Mouse (Mus musculus) olfactory bulb, adult 2 months (tissue): Measurements from ENCODE around the gene Vwa7. TPM values are rescaled to one million over a fixed set of nuclear protein-coding genes. Genes with fewer than 3 reads are reported as not detected.
"Not testable (repeated sequence)": the region's sequence is repeated elsewhere in the genome, so short reads cannot be mapped to it uniquely, and the experiment has no call there.

Experiments
- H3K27ac ChIP-seq: fragments of 200-500 bp; 2 replicates; pipeline ENCODE4 v1.5.1; 2012; ENCODE audit warnings: low read depth, low read length; ENCODE audit not compliant: insufficient read depth
- H3K4me1 ChIP-seq: fragments of 200-500 bp; 2 replicates; pipeline ENCODE4 v1.6.1; 2012; ENCODE audit warnings: low read length; ENCODE audit not compliant: control insufficient read depth, insufficient read depth
- H3K4me3 ChIP-seq: fragments of 200-500 bp; 2 replicates; pipeline ENCODE4 v1.5.1; 2012; ENCODE audit warnings: mild to moderate bottlenecking, low read depth, low read length, moderate library complexity; ENCODE audit not compliant: insufficient read depth
- CTCF ChIP-seq: fragments of 200-500 bp; IDR thresholded peaks from 2 replicates; pipeline ENCODE4 v1.5.1; 2012; ENCODE audit warnings: low read depth, mild to moderate bottlenecking, low read length, moderate library complexity; ENCODE audit not compliant: insufficient read depth
- POLR2A ChIP-seq: fragments of 200-500 bp; IDR thresholded peaks from 2 replicates; pipeline ENCODE4 v1.6.1; 2012; ENCODE audit warnings: mild to moderate bottlenecking, low read depth, low read length, moderate library complexity; ENCODE audit not compliant: insufficient read depth
- WGBS: fragments of 180-500 bp; shearing (Covaris S2); methylation state at CpG from one replicate; pipeline ENCODE4 v1.1.7; 2018; 5-methylcytosine and 5-hydroxymethylcytosine counted together
- polyA plus RNA-seq: library from polyadenylated mRNA; stranded (reverse); fragments of >200 nt; gene quantifications from 2 replicates; pipeline ENCODE4 v1.2.4, GENCODE M21; 2012; ENCODE audit warnings: low replicate concordance; ENCODE audit not compliant: missing spikeins, insufficient read depth, insufficient read length

Vwa7 gene
- polyA plus RNA-seq, 1 experiment = not detected

- no peak overlapping the region for H3K27ac ChIP-seq
- TF ChIP-seq CTCF (no peak), POLR2A (no peak)
- no peak overlapping the region for H3K4me3 ChIP-seq
- 82% methylated on average over 7 of the region's 10 CpGs for WGBS
- peaks cover 17% of the 10 kb centered on the region for H3K4me1 ChIP-seq
Observed at GRCm38 (mm10) chr17:35024691-35025488, 8.5 kb downstream of the Vwa7 start.

- Histone ChIP-seq H3K27ac (no peak overlapping the region), H3K4me1 (peaks cover 20% of the 10 kb centered on the region), H3K4me3 (no peak overlapping the region)
- TF ChIP-seq CTCF (no peak), POLR2A (no peak)
- WGBS = 80% methylated on average over 5 of the region's 5 CpGs
Observed at GRCm38 (mm10) chr17:35026206-35026605, 9.8 kb downstream of the Vwa7 start.

- WGBS = 44% methylated on average over 13 of the region's 13 CpGs
- no peak for TF ChIP-seq CTCF
- no peak for TF ChIP-seq POLR2A
- no peak within 1 kb of the TSS for H3K27ac ChIP-seq
Observed at GRCm38 (mm10) chr17:35027277-35028068, 11.1 kb downstream of the Vwa7 start, which contains the start of gene Sapcd1. Gene Sapcd1 (minus strand): TSS chr17:35028016.

GRCm38 (mm10) chr17:35028315-35028714 is 11.9 kb downstream of the Vwa7 start:
- WGBS = 82% methylated on average over 2 of the region's 2 CpGs

More at GRCm38 (mm10) chr17:35027277-35028068, 11.1 kb downstream of the Vwa7 start, which contains the start of gene Sapcd1:
- Histone ChIP-seq H3K4me1 (peaks cover 16% of the 10 kb centered on the region), H3K4me3 (no peak within 1 kb of the TSS)

GRCm38 (mm10) chr17:35029691-35030532 is 13.5 kb downstream of the Vwa7 start:
- TF ChIP-seq POLR2A = no peak
- TF ChIP-seq CTCF = no peak
- 41% methylated on average over 19 of the region's 19 CpGs for WGBS
- no peak overlapping the region for H3K27ac ChIP-seq
- H3K4me1 ChIP-seq = peaks cover 16% of the 10 kb centered on the region
- no peak overlapping the region for H3K4me3 ChIP-seq

More at GRCm38 (mm10) chr17:35028315-35028714, 11.9 kb downstream of the Vwa7 start:
- TF ChIP-seq POLR2A = no peak
- TF ChIP-seq CTCF = no peak
- Histone ChIP-seq H3K4me3 (no peak overlapping the region), H3K27ac (no peak overlapping the region), H3K4me1 (peaks cover 16% of the 10 kb centered on the region)

GRCm38 (mm10) chr17:35031272-35031671 is 14.9 kb downstream of the Vwa7 start:
- H3K27ac ChIP-seq = no peak overlapping the region
- H3K4me1 ChIP-seq = peaks cover 10% of the 10 kb centered on the region
- WGBS = 87% methylated on average over 11 of the region's 11 CpGs
- H3K4me3 ChIP-seq = no peak overlapping the region
- no peak for TF ChIP-seq POLR2A
- TF ChIP-seq CTCF = no peak

- Histone ChIP-seq H3K4me1 (peaks cover 10% of the 10 kb centered on the region), H3K27ac (no peak overlapping the region), H3K4me3 (no peak overlapping the region)
- TF ChIP-seq CTCF = no peak
- no peak for TF ChIP-seq POLR2A
- 87% methylated on average over 7 of the region's 7 CpGs for WGBS
Observed at GRCm38 (mm10) chr17:35031880-35032279, 15.5 kb downstream of the Vwa7 start.

- WGBS = 84% methylated on average over 8 of the region's 8 CpGs
- no peak for TF ChIP-seq CTCF
- no peak for TF ChIP-seq POLR2A
- Histone ChIP-seq H3K27ac (no peak overlapping the region), H3K4me3 (no peak overlapping the region), H3K4me1 (peaks cover 10% of the 10 kb centered on the region)
Observed at GRCm38 (mm10) chr17:35032323-35032870, 16.0 kb downstream of the Vwa7 start.

GRCm38 (mm10) chr17:35033703-35034102 is 17.3 kb downstream of the Vwa7 start:
- not testable (repeated sequence) for H3K27ac ChIP-seq, H3K4me3 ChIP-seq, H3K4me1 ChIP-seq
- 75% methylated on average over 1 of the region's 1 CpGs for WGBS
